Mouse (Mus musculus): Measurements from ENCODE around the gene Cpne5. TPM values are rescaled to one million over a fixed set of nuclear protein-coding genes. Genes with fewer than 3 reads are reported as not detected.

The Cpne5 gene
- total RNA-seq, 2 experiments from 2014 or later, result 0.17 to 0.76 TPM

- DNase-seq, result peak; percentile 57 to 59
Observed at GRCm38 (mm10) chr17:29168996-29169601, 68.9 kb downstream of the Cpne5 start.

- no peak for DNase-seq
Observed at GRCm38 (mm10) chr17:29168438-29168837, 69.5 kb downstream of the Cpne5 start.

- DNase-seq, result no peak
Observed at GRCm38 (mm10) chr17:29167371-29167770, 70.6 kb downstream of the Cpne5 start.

- DNase-seq, result no peak
Observed at GRCm38 (mm10) chr17:29165967-29166578, 71.9 kb downstream of the Cpne5 start.

GRCm38 (mm10) chr17:29165452-29165851 is 72.5 kb downstream of the Cpne5 start:
- DNase-seq, result no peak

- DNase-seq, result peak in 1 of 2 experiments; percentile 19
Observed at GRCm38 (mm10) chr17:29164469-29165111, 73.4 kb downstream of the Cpne5 start.

GRCm38 (mm10) chr17:29162334-29162733 is 75.6 kb downstream of the Cpne5 start:
- no peak for DNase-seq

- no peak for DNase-seq
Observed at GRCm38 (mm10) chr17:29159743-29160455, 78.1 kb downstream of the Cpne5 start.

- no peak for DNase-seq
Observed at GRCm38 (mm10) chr17:29159320-29159719, 78.6 kb downstream of the Cpne5 start.

GRCm38 (mm10) chr17:29158899-29159298 is 79.1 kb downstream of the Cpne5 start:
- no peak for DNase-seq

GRCm38 (mm10) chr17:29156866-29157265 is 81.1 kb downstream of the Cpne5 start:
- DNase-seq, result peak in 1 of 2 experiments; percentile 49

GRCm38 (mm10) chr17:29156396-29156795 is 81.6 kb downstream of the Cpne5 start:
- no peak for DNase-seq

- no peak for DNase-seq
Observed at GRCm38 (mm10) chr17:29155355-29156135, 82.4 kb downstream of the Cpne5 start.

- DNase-seq, result no peak
Observed at GRCm38 (mm10) chr17:29154247-29154646, 83.7 kb downstream of the Cpne5 start.

GRCm38 (mm10) chr17:29152547-29152946 is 85.4 kb downstream of the Cpne5 start:
- no peak for DNase-seq

GRCm38 (mm10) chr17:29149766-29150165 is 88.2 kb downstream of the Cpne5 start:
- DNase-seq, result no peak

GRCm38 (mm10) chr17:29147773-29148172 is 90.2 kb downstream of the Cpne5 start:
- DNase-seq, result peak in 1 of 2 experiments; percentile 47

GRCm38 (mm10) chr17:29147273-29147672 is 90.7 kb downstream of the Cpne5 start:
- DNase-seq, result no peak

- no peak for DNase-seq
Observed at GRCm38 (mm10) chr17:29145101-29145500, 92.9 kb downstream of the Cpne5 start.

GRCm38 (mm10) chr17:29143266-29143665 is 94.7 kb downstream of the Cpne5 start:
- DNase-seq, result no peak

- no peak for DNase-seq
Observed at GRCm38 (mm10) chr17:29141577-29141976, 96.4 kb downstream of the Cpne5 start.

GRCm38 (mm10) chr17:29137906-29138305 is 100.1 kb downstream of the Cpne5 start:
- no peak for DNase-seq

Measured in adrenal gland, postnatal 36 days (tissue).